Mouse (Mus musculus) liver, embryonic 14.5 days (tissue): ENCODE results near the gene Gm26938.

Source experiments
- CTCF ChIP-seq: IDR thresholded peaks from 2 replicates; pipeline ENCODE4 v1.5.1; 2016; ENCODE audit warnings: antibody characterized with exemption, low read depth, control low read depth
- EP300 ChIP-seq: IDR thresholded peaks from 2 replicates; pipeline ENCODE4 v1.6.1; 2016; ENCODE audit warnings: antibody characterized with exemption, low read depth

GRCm38 (mm10) chr5:139799041-139799440 is 27.2 kb downstream of the Gm26938 start:
- no peak for TF ChIP-seq CTCF
- TF ChIP-seq EP300: no peak
